Mouse (Mus musculus) testis, adult 2 months (tissue): ENCODE measurements at regions not wholly inside any gene's neighbourhood (a gene's known extent, or its start where the extent isn't known, plus 50 kb on each side); places are given as distances from the start of the nearest gene placed in this dataset.
A peak's percentile ranks its signal among the peaks of the same experiment; 100 is the strongest.

Experiments used
- CTCF ChIP-seq: fragments of 200-500 bp; IDR thresholded peaks from 2 replicates; pipeline ENCODE4 v1.5.1; 2012; ENCODE audit warnings: low read depth, mild to moderate bottlenecking, inconsistent platforms, low read length, moderate library complexity; ENCODE audit not compliant: control insufficient read depth, insufficient read depth, insufficient replicate concordance
- POLR2A ChIP-seq: fragments of 200-500 bp; IDR thresholded peaks from 2 replicates; pipeline ENCODE4 v1.6.1; 2012; ENCODE audit warnings: low read depth, mild to moderate bottlenecking, inconsistent platforms, low read length, moderate library complexity; ENCODE audit not compliant: control insufficient read depth

- TF ChIP-seq CTCF: peak; percentile 17; the same call in 1 of the 2 replicates
- no peak for TF ChIP-seq POLR2A
These were observed 68.1 kb upstream of the Gm7361 start for GRCm38 (mm10) chr5:26189377-26189776.
